Mouse (Mus musculus): ENCODE measurements around the gene Myo18a.

DNA sequence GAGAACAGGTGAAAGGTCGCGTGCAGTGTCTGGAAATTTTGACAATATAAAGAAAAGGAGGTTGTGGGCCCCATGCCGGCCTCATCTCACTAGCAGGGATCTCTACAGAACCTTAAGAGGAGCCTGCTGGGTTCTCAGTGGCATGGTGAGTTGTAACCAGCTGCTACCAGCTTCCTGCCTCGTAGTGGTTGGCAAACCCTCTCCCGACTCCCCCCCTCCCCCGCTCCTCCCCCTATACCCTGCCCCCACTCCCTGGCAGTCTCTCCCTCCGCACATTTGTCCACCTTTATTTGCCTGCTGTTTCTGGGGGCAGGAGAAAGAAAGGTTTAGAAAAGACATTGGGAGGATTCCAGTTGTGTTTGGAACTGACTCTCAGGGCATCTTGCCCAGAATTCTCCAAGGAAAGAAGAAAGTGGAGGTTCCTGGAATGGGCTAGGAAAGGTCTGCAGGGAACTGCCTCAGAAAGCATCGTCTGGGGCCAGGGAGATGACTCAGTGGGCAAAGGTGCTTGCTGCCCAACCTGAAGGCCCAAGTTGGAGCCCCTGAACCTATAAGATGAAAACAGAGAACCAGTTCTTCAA, 138.8 kb downstream of the Myo18a start:
- TF ChIP-seq CTCF (IDR thresholded peaks at IDR 0.05; ENCODE audit: extremely low read depth, insufficient read depth, low read length) (no peak), POLR2A (IDR thresholded peaks at IDR 0.05; ENCODE audit: extremely low read depth, insufficient read depth, low read length) (no peak)

Data from cortical plate, adult 2 months (tissue).